ENCODE assay signal across 20 mouse cellular contexts in genomic region chr10:84339456-84339855, GRCm38 (mm10).
DNase-seq lines count a peak whose midpoint lies in the region; ATAC-seq and TF ChIP-seq lines count a peak whose summit lies in the region.
"Had no signal": no experiment of that assay in that cellular context is flagged by ENCODE, and none has a peak within 500 bp of the region (broad histone marks: within the 10 kb centered on the region; RNA-seq: fewer than 3 reads in every experiment).

No protein-coding gene starts in this region.

- H3K36me3 ChIP-seq in spleen, adult 2 months (ENCODE audit: control insufficient read depth, insufficient read depth, low read length): no peaks in the 10 kb centered on the region
- no peaks in the 10 kb centered on the region for H3K36me3 ChIP-seq in liver, postnatal 0 days (replicated peaks; ENCODE audit: insufficient read depth, low read length)
- H3K36me3 ChIP-seq: embryonic facial prominence, embryonic 10.5 days; hindbrain, embryonic 10.5 days; limb, embryonic 15.5 days had no signal

- TF ChIP-seq CTCF in spleen, adult 2 months (IDR thresholded peaks at IDR 0.05; ENCODE audit: extremely low read depth, insufficient read depth, insufficient read length, insufficient replicate concordance): no peak
- TF ChIP-seq CTCF in liver, postnatal 0 days (IDR thresholded peaks at IDR 0.05; ENCODE audit: low read depth): no peak

- no peak overlapping the region for H3K4me2 ChIP-seq in liver, postnatal 0 days (ENCODE audit: low read depth, low read length)
- H3K4me2 ChIP-seq: limb, embryonic 15.5 days had no signal

- TF ChIP-seq POLR2A in spleen, adult 2 months (IDR thresholded peaks at IDR 0.05; ENCODE audit: low read depth, low read length): no peak

- H3K4me3 ChIP-seq in spleen, adult 2 months (ENCODE audit: extremely low read depth, insufficient read depth, insufficient read length): no peak overlapping the region
- H3K4me3 ChIP-seq in liver, postnatal 0 days (ENCODE audit: low read depth, low read length): no peak overlapping the region
- H3K4me3 ChIP-seq: embryonic facial prominence, embryonic 10.5 days; hindbrain, embryonic 10.5 days; limb, embryonic 15.5 days had no signal

- ATAC-seq in liver, postnatal 0 days: no peak
- ATAC-seq: forebrain, embryonic 14.5 days; hindbrain, postnatal 0 days; intestine, postnatal 0 days; midbrain, embryonic 16.5 days had no signal

- no peak for TF ChIP-seq EP300 in liver, postnatal 0 days (IDR thresholded peaks at IDR 0.05; ENCODE audit: low read depth)

- 48% methylated on average over 4 of the region's 4 CpGs for WGBS in spleen, adult 2 months
- 44% methylated on average over 4 of the region's 4 CpGs for WGBS in liver, postnatal 0 days (ENCODE audit: insufficient replicate concordance)

- H3K9ac ChIP-seq in liver, postnatal 0 days (replicated peaks): no peak overlapping the region
- H3K9ac ChIP-seq: limb, embryonic 15.5 days had no signal

- no peaks in the 10 kb centered on the region for H3K9me3 ChIP-seq in liver, postnatal 0 days (ENCODE audit: low read length)
- H3K9me3 ChIP-seq: embryonic facial prominence, embryonic 10.5 days; limb, embryonic 15.5 days had no signal

- DNase-seq in heart, postnatal 10 days: peak; percentile 23 to 32
- DNase-seq in heart, postnatal 25 days (ENCODE audit: low spot score): no peak
- DNase-seq in spleen, adult 2 months (ENCODE audit: low read depth in 1 of 2, low spot score in 2 of 2): no peak
- DNase-seq in spleen, postnatal 4 days (ENCODE audit: low spot score in 2 of 2): no peak
- DNase-seq in fibroblast of lung, adult 2 months (ENCODE audit: low read depth): peak; percentile 94
- no peak for DNase-seq in ovary, postnatal 14 days (ENCODE audit: low spot score)
- DNase-seq in T-cell, adult 2 months (ENCODE audit: low spot score): no peak
- no peak for DNase-seq in liver, postnatal 0 days
- DNase-seq: adrenal gland, postnatal 36 days; cerebellum, adult 2 months; lung, adult 2 months; right cerebral cortex, postnatal 4 days; thymus, postnatal 14 days had no signal

- H3K4me1 ChIP-seq in spleen, adult 2 months (ENCODE audit: control insufficient read depth, insufficient read depth, insufficient read length): peaks cover 2% of the 10 kb centered on the region; the same call in 1 of the 2 replicates
- H3K4me1 ChIP-seq in liver, postnatal 0 days (ENCODE audit: insufficient read depth): no peaks in the 10 kb centered on the region; the same call in 1 of the 2 replicates
- H3K4me1 ChIP-seq: embryonic facial prominence, embryonic 10.5 days; hindbrain, embryonic 10.5 days; limb, embryonic 15.5 days had no signal

- intact Hi-C loops in heart, postnatal 10 days (cut with DNase I): no loop called here
- intact Hi-C loops in heart, postnatal 25 days (cut with DNase I): no loop called here

- peak overlapping the region; percentile 57; the same call in 1 of the 2 replicates for H3K27ac ChIP-seq in spleen, adult 2 months (ENCODE audit: insufficient read depth, low read length)
- no peak overlapping the region for H3K27ac ChIP-seq in liver, postnatal 0 days (ENCODE audit: low read depth)
- H3K27ac ChIP-seq: embryonic facial prominence, embryonic 10.5 days; hindbrain, embryonic 10.5 days; hindbrain, postnatal 0 days; limb, embryonic 15.5 days had no signal

- H3K27me3 ChIP-seq in spleen, adult 2 months (ENCODE audit: control insufficient read depth, insufficient read depth, low read length): no peaks in the 10 kb centered on the region
- no peaks in the 10 kb centered on the region for H3K27me3 ChIP-seq in liver, postnatal 0 days (ENCODE audit: insufficient read depth, low read length)
- H3K27me3 ChIP-seq: limb, embryonic 15.5 days had no signal

Comparison
In these comparisons a context has a peak if more than half of its experiments do, and no peak if none do; other contexts are left out.
1. DNase-seq: peak in heart, postnatal 10 days (2 of 2) and fibroblast of lung, adult 2 months (single experiment); none in heart, postnatal 25 days (single experiment), spleen, adult 2 months (0 of 2), spleen, postnatal 4 days (0 of 2), ovary, postnatal 14 days (single experiment), T-cell, adult 2 months (single experiment) and liver, postnatal 0 days (single experiment).